Mouse (Mus musculus) left cerebral cortex, postnatal 25 days (tissue): ENCODE measurements around the gene Ankrd49. TPM values are rescaled to one million over a fixed set of nuclear protein-coding genes. Genes with fewer than 3 reads are reported as not detected.

ENCODE experiments used
- DNase-seq, 2 experiments: peaks; one replicate each; pipeline ENCODE4 v3.0.0; 2022; ENCODE audit warnings: low spot score in 2 of 2, mixed read lengths in 1 of 2
- intact Hi-C: fragments of 180-260 bp; cut with DNase I; formaldehyde crosslinking; loops from one replicate; pipeline ENCODE4 v1.15.1; 2025
- total RNA-seq, 2 experiments: library from RNA; stranded (reverse); gene quantifications; 2 replicates each; pipeline ENCODE4 v1.2.3; 2021

Gene Ankrd49
- 10 to 100 TPM; 14.4 to 15.7 TPM for total RNA-seq

GRCm38 (mm10) chr9:14784039-14785002 lies at the start of gene Ankrd49, which contains the start of gene Mre11a:
Gene Ankrd49, minus strand, starts transcription at chr9:14784856.
Gene Mre11a, plus strand, starts transcription at chr9:14784654.
- peak; percentile 95 to 98 for DNase-seq
- intact Hi-C loops = loop anchor here (10.0 kb wide), 1 partner anchor 570 kb away; the partner anchor contains the start of gene Cep295

- DNase-seq = no peak
- intact Hi-C loops = no loop called here
Observed at GRCm38 (mm10) chr9:14832046-14832445, 47.4 kb upstream of the Ankrd49 start.

- peak in 1 of 2 experiments; percentile 23 for DNase-seq
- intact Hi-C loops = no loop called here
Observed at GRCm38 (mm10) chr9:14827875-14828274, 43.2 kb upstream of the Ankrd49 start.

- intact Hi-C loops = no loop called here
- no peak for DNase-seq
Observed at GRCm38 (mm10) chr9:14824840-14825239, 40.2 kb upstream of the Ankrd49 start.

- no peak for DNase-seq
- intact Hi-C loops = no loop called here
Observed at GRCm38 (mm10) chr9:14821396-14821795, 36.7 kb upstream of the Ankrd49 start.

GRCm38 (mm10) chr9:14810111-14810510 lies 25.5 kb upstream of the Ankrd49 start:
- intact Hi-C loops = no loop called here
- peak; percentile 18 to 87 for DNase-seq

- intact Hi-C loops = no loop called here
- DNase-seq = no peak
Observed at GRCm38 (mm10) chr9:14806786-14807185, 22.1 kb upstream of the Ankrd49 start.

GRCm38 (mm10) chr9:14805714-14806113 lies 21.1 kb upstream of the Ankrd49 start:
- intact Hi-C loops = no loop called here
- no peak for DNase-seq

GRCm38 (mm10) chr9:14787356-14787755 lies 2.7 kb upstream of the Ankrd49 start:
- no peak for DNase-seq
- intact Hi-C loops = loop anchor here (10.0 kb wide), 1 partner anchor 567 kb away; the partner anchor contains the start of gene Cep295

GRCm38 (mm10) chr9:14778341-14778740 lies 6.3 kb downstream of the Ankrd49 start:
- intact Hi-C loops = no loop called here
- DNase-seq = no peak

- DNase-seq = no peak
- intact Hi-C loops = loop anchor here (1.0 to 5.0 kb wide), 3 partner anchors 241 to 438 kb away; no protein-coding TSS in a partner anchor
Observed at GRCm38 (mm10) chr9:14773813-14774212, 10.8 kb downstream of the Ankrd49 start.

- no peak for DNase-seq
- intact Hi-C loops = loop anchor here (5.0 kb wide), 2 partner anchors 400 to 440 kb away; no protein-coding TSS in a partner anchor
Observed at GRCm38 (mm10) chr9:14772074-14772473, 12.6 kb downstream of the Ankrd49 start.

- intact Hi-C loops = loop anchor here (5.0 kb wide), 2 partner anchors 401 to 441 kb away; no protein-coding TSS in a partner anchor
- no peak for DNase-seq
Observed at GRCm38 (mm10) chr9:14770803-14771471, 13.7 kb downstream of the Ankrd49 start, which contains the start of gene 1700012B09Rik. Gene 1700012B09Rik, minus strand, starts transcription at chr9:14771030.

- DNase-seq = no peak
- intact Hi-C loops = loop anchor here (5.0 kb wide), 2 partner anchors 402 to 442 kb away; no protein-coding TSS in a partner anchor
Observed at GRCm38 (mm10) chr9:14769811-14770210, 14.8 kb downstream of the Ankrd49 start.

GRCm38 (mm10) chr9:14764765-14765164 lies 19.9 kb downstream of the Ankrd49 start:
- intact Hi-C loops = loop anchor here (2.0 kb wide), 1 partner anchor 242 kb away; no protein-coding TSS in a partner anchor
- DNase-seq = peak; percentile 53 to 54

- intact Hi-C loops = no loop called here
- DNase-seq = no peak
Observed at GRCm38 (mm10) chr9:14759261-14759660, 25.4 kb downstream of the Ankrd49 start.

GRCm38 (mm10) chr9:14758590-14758989 lies 26.1 kb downstream of the Ankrd49 start:
- intact Hi-C loops = no loop called here
- no peak for DNase-seq

- intact Hi-C loops = no loop called here
- no peak for DNase-seq
Observed at GRCm38 (mm10) chr9:14754469-14754868, 30.2 kb downstream of the Ankrd49 start.

- no peak for DNase-seq
- intact Hi-C loops = no loop called here
Observed at GRCm38 (mm10) chr9:14753947-14754346, 30.7 kb downstream of the Ankrd49 start.

- intact Hi-C loops = no loop called here
- DNase-seq = no peak
Observed at GRCm38 (mm10) chr9:14752001-14752522, 32.6 kb downstream of the Ankrd49 start, which contains the start of gene Fut4. Gene Fut4, minus strand, starts transcription at chr9:14752393.
